Mouse (Mus musculus): ENCODE results near the gene Lef1. TPM values are rescaled to one million over a fixed set of nuclear protein-coding genes. Genes with fewer than 3 reads are reported as not detected.

Gene Lef1
- polyA plus RNA-seq, 1 experiment from 2014 or later = 24.8 TPM

GRCm38 (mm10) chr3:131199590-131200288, 89.5 kb downstream of the Lef1 start:
- no peaks in the 10 kb centered on the region for H3K9me3 ChIP-seq (replicated peaks)
- H3K4me3 ChIP-seq = no peak overlapping the region
- WGBS = 60% methylated on average over 20 of the region's 20 CpGs
- 0 out of 2 replicates have a peak overlapping the region, but pooled peaks have one; percentile 28 for H3K4me2 ChIP-seq
- no peak for ATAC-seq
- H3K27ac ChIP-seq = no peak overlapping the region
- no peaks in the 10 kb centered on the region for H3K36me3 ChIP-seq (ENCODE audit: poor library complexity, severe bottlenecking)
- H3K27me3 ChIP-seq = no peaks in the 10 kb centered on the region
- peaks cover 12% of the 10 kb centered on the region for H3K4me1 ChIP-seq
- no peak overlapping the region for H3K9ac ChIP-seq

- Histone ChIP-seq H3K27ac (no peak overlapping the region), H3K4me1 (peaks cover 6% of the 10 kb centered on the region), H3K4me2 (no peak overlapping the region), H3K27me3 (no peaks in the 10 kb centered on the region), H3K9me3 (replicated peaks) (no peaks in the 10 kb centered on the region), H3K4me3 (no peak overlapping the region), H3K36me3 (ENCODE audit: poor library complexity, severe bottlenecking) (no peaks in the 10 kb centered on the region), H3K9ac (no peak overlapping the region)
- WGBS = 22% methylated on average over 7 of the region's 7 CpGs
- ATAC-seq = no peak; the same call in 1 of the 2 replicates
Observed at GRCm38 (mm10) chr3:131202311-131202710, 92.0 kb downstream of the Lef1 start.

GRCm38 (mm10) chr3:131207846-131208245, 97.6 kb downstream of the Lef1 start:
- H3K36me3 ChIP-seq (ENCODE audit: poor library complexity, severe bottlenecking) = peaks cover 5% of the 10 kb centered on the region; the same call in 1 of the 2 replicates
- H3K27me3 ChIP-seq = no peaks in the 10 kb centered on the region
- H3K27ac ChIP-seq = no peak overlapping the region
- H3K4me3 ChIP-seq = no peak overlapping the region
- no peak overlapping the region for H3K4me2 ChIP-seq
- H3K9me3 ChIP-seq (replicated peaks) = no peaks in the 10 kb centered on the region
- peaks cover 9% of the 10 kb centered on the region; the same call in 1 of the 2 replicates for H3K4me1 ChIP-seq
- 0 out of 2 replicates have a peak, but pooled peaks have one; percentile 24 for ATAC-seq
- no peak overlapping the region for H3K9ac ChIP-seq
- WGBS = 74% methylated on average over 5 of the region's 5 CpGs

GRCm38 (mm10) chr3:131208265-131208891, 98.1 kb downstream of the Lef1 start:
- peak; percentile 33; the same call in 1 of the 2 replicates for ATAC-seq
- Histone ChIP-seq H3K4me2 (no peak overlapping the region), H3K9me3 (replicated peaks) (no peaks in the 10 kb centered on the region), H3K27ac (no peak overlapping the region), H3K27me3 (no peaks in the 10 kb centered on the region), H3K36me3 (ENCODE audit: poor library complexity, severe bottlenecking) (peaks cover 5% of the 10 kb centered on the region; the same call in 1 of the 2 replicates), H3K4me3 (no peak overlapping the region), H3K9ac (no peak overlapping the region), H3K4me1 (peaks cover 9% of the 10 kb centered on the region; the same call in 1 of the 2 replicates)
- 66% methylated on average over 13 of the region's 13 CpGs for WGBS

- no peak overlapping the region for H3K27ac ChIP-seq
- H3K36me3 ChIP-seq (ENCODE audit: poor library complexity, severe bottlenecking) = peaks cover 5% of the 10 kb centered on the region; the same call in 1 of the 2 replicates
- no peak overlapping the region for H3K9ac ChIP-seq
- H3K9me3 ChIP-seq (replicated peaks) = no peaks in the 10 kb centered on the region
- no peak overlapping the region for H3K4me3 ChIP-seq
- peaks cover 9% of the 10 kb centered on the region; the same call in 1 of the 2 replicates for H3K4me1 ChIP-seq
- 89% methylated on average over 7 of the region's 7 CpGs for WGBS
- no peaks in the 10 kb centered on the region for H3K27me3 ChIP-seq
- H3K4me2 ChIP-seq = no peak overlapping the region
- no peak for ATAC-seq
Observed at GRCm38 (mm10) chr3:131212200-131212599, 101.9 kb downstream of the Lef1 start.

- Histone ChIP-seq H3K9ac (no peak overlapping the region), H3K27me3 (no peaks in the 10 kb centered on the region), H3K4me2 (no peak overlapping the region), H3K9me3 (replicated peaks) (no peaks in the 10 kb centered on the region), H3K4me1 (no peaks in the 10 kb centered on the region), H3K4me3 (no peak overlapping the region), H3K27ac (no peak overlapping the region), H3K36me3 (ENCODE audit: poor library complexity, severe bottlenecking) (peaks cover 5% of the 10 kb centered on the region; the same call in 1 of the 2 replicates)
- 86% methylated on average over 9 of the region's 9 CpGs for WGBS
- no peak for ATAC-seq
Observed at GRCm38 (mm10) chr3:131214060-131214658, 103.9 kb downstream of the Lef1 start.

GRCm38 (mm10) chr3:131214841-131215240, 104.6 kb downstream of the Lef1 start:
- Histone ChIP-seq H3K36me3 (ENCODE audit: poor library complexity, severe bottlenecking) (peaks cover 5% of the 10 kb centered on the region; the same call in 1 of the 2 replicates), H3K4me3 (no peak overlapping the region), H3K4me2 (no peak overlapping the region), H3K27ac (no peak overlapping the region), H3K4me1 (no peaks in the 10 kb centered on the region), H3K27me3 (no peaks in the 10 kb centered on the region), H3K9ac (no peak overlapping the region), H3K9me3 (replicated peaks) (no peaks in the 10 kb centered on the region)
- ATAC-seq = no peak
- WGBS = 65% methylated on average over 9 of the region's 9 CpGs

- Histone ChIP-seq H3K4me1 (no peaks in the 10 kb centered on the region), H3K9me3 (replicated peaks) (no peaks in the 10 kb centered on the region), H3K27me3 (no peaks in the 10 kb centered on the region), H3K4me2 (no peak overlapping the region), H3K27ac (no peak overlapping the region), H3K36me3 (ENCODE audit: poor library complexity, severe bottlenecking) (no peaks in the 10 kb centered on the region), H3K9ac (no peak overlapping the region), H3K4me3 (no peak overlapping the region)
- no peak for ATAC-seq
- 92% methylated on average over 14 of the region's 14 CpGs for WGBS
Observed at GRCm38 (mm10) chr3:131218636-131219390, 108.5 kb downstream of the Lef1 start.

GRCm38 (mm10) chr3:131228083-131228482, 117.8 kb downstream of the Lef1 start:
- Histone ChIP-seq H3K27me3 (no peaks in the 10 kb centered on the region), H3K36me3 (ENCODE audit: poor library complexity, severe bottlenecking) (no peaks in the 10 kb centered on the region), H3K9me3 (replicated peaks) (no peaks in the 10 kb centered on the region), H3K9ac (no peak overlapping the region), H3K4me1 (no peaks in the 10 kb centered on the region), H3K4me2 (no peak overlapping the region), H3K27ac (no peak overlapping the region), H3K4me3 (no peak overlapping the region)
- no peak for ATAC-seq
- 71% methylated on average over 6 of the region's 6 CpGs for WGBS

GRCm38 (mm10) chr3:131237061-131237460, 126.8 kb downstream of the Lef1 start:
- ATAC-seq = 0 out of 2 replicates have a peak, but pooled peaks have one; percentile 11
- H3K9ac ChIP-seq = no peak overlapping the region
- H3K27me3 ChIP-seq = no peaks in the 10 kb centered on the region
- H3K9me3 ChIP-seq (replicated peaks) = no peaks in the 10 kb centered on the region
- WGBS = 83% methylated on average over 6 of the region's 6 CpGs
- H3K27ac ChIP-seq = no peak overlapping the region
- H3K4me1 ChIP-seq = no peaks in the 10 kb centered on the region
- no peak overlapping the region for H3K4me2 ChIP-seq
- H3K36me3 ChIP-seq (ENCODE audit: poor library complexity, severe bottlenecking) = no peaks in the 10 kb centered on the region
- no peak overlapping the region for H3K4me3 ChIP-seq

- 66% methylated on average over 19 of the region's 19 CpGs for WGBS
- 0 out of 2 replicates have a peak overlapping the region, but pooled peaks have one; percentile 16 for H3K9ac ChIP-seq
Observed at GRCm38 (mm10) chr3:131237785-131238633, 127.7 kb downstream of the Lef1 start.

More at GRCm38 (mm10) chr3:131237785-131238633, 127.7 kb downstream of the Lef1 start:
- H3K27ac ChIP-seq = no peak overlapping the region
- H3K36me3 ChIP-seq (ENCODE audit: poor library complexity, severe bottlenecking) = no peaks in the 10 kb centered on the region
- no peak overlapping the region for H3K4me3 ChIP-seq
- peak; percentile 89 for ATAC-seq
- H3K4me2 ChIP-seq = 0 out of 2 replicates have a peak overlapping the region, but pooled peaks have one; percentile 4
- H3K27me3 ChIP-seq = no peaks in the 10 kb centered on the region
- H3K4me1 ChIP-seq = no peaks in the 10 kb centered on the region
- H3K9me3 ChIP-seq (replicated peaks) = no peaks in the 10 kb centered on the region
